Mouse (Mus musculus): ENCODE results near the gene Srbd1.
A peak's percentile ranks its signal among the peaks of the same experiment; 100 is the strongest.

The Srbd1 gene

DNA sequence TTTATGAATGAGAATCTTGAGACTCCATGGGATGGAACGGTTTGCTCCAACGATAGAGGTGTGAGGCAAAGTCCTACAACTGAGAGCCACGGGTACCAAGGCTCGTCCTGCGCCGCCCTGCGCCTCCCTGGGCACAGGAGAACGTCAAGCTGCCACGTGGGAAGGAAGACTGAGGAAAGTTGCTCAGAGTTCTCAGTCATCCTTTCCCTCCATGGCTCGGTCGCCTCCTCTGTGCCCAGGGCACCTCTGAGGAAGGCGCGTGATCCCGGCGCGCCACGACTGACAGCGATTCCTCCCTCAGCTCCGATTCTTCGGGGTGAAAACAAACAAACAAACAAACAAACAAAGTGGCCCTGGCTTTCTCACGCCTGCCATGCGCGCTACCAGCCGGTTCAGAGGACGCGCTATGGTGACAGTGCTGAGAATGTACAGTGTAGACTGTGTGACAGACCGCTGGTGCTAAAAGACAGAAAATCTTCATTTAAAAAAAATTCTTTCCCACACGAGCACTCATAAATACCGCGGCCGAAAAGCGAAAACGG, 367 bp downstream of the Srbd1 start:
- DNase-seq (ENCODE audit: low spot score): no peak

DNA sequence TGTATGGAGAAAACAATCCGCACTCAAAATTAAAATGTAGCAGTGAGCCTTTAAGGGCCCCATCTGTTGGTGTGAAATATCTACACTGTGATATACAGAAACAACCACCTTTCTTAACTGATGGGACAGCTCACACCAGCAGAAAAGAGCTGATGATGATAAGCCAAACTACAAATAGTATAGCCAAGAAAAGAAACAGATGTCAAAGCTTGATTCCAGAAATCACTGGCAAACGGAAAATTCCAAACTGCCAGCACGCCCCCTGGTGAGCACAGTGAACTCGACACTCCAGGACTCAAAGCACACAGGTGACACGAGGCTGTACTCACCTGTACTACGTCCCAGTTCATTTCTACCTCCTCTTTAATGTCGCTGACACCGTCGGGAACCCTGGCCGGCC, 9.1 kb downstream of the Srbd1 start:
- no peak for DNase-seq (ENCODE audit: low spot score)

DNA sequence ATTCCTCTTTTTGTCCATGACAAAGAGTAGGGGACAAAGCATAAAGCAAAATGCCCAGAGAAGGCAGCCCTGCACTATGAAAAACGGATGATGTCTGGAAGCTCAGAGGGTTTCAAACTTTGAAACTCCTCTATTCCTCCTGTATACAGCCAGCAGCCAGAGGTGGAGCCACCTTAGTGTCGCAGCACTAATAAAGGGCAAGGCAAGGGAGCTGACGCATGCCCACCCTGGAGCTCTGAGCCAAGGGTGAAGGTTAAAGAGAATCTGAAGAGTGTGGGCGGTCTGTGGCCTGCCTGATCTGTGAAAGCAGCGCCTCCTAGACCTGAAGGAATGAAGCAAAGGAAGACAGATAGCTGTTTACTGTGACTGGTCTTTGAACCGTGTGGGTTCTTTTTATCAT, 10.5 kb downstream of the Srbd1 start:
- no peak for DNase-seq (ENCODE audit: low spot score)

DNA sequence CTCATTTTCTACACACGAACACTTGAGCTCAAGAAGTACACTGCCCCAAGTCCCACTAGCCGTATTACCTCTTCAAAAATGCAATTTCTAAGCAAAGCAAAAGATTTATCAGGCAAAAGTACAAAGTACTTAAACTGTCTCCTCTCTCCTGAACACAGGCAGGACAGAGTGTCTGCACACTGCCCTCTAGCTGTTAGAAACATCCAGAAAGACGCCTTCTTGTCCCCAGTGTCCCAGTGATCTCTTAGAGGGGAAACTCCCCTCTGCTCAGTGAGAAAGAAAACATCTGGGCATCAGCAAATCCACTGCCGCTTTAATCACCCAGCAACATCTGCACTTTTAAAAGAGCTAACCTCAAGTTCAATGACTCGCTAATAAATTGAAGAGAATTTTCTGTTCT, 12.4 kb downstream of the Srbd1 start:
- DNase-seq (ENCODE audit: low spot score): no peak

DNA sequence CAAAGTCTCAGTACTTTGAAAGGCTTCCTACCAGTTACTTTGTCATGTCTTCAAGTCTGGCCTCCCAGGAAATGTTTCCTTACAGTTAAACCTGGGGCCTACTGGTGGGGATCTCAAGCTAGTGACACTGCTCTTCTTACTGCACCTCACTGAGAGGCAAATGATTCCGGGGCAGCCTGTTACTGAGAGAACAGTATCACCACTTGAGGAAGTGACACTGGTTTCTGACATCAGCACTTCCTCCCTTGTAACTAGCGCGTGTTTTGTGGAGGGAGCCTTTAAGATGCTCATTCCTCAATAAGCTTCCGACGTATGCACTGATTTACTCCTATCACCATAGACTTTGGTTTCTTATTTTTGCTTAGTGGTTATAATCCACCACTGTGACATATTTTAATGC, 16.8 kb downstream of the Srbd1 start:
- no peak for DNase-seq (ENCODE audit: low spot score)

DNA sequence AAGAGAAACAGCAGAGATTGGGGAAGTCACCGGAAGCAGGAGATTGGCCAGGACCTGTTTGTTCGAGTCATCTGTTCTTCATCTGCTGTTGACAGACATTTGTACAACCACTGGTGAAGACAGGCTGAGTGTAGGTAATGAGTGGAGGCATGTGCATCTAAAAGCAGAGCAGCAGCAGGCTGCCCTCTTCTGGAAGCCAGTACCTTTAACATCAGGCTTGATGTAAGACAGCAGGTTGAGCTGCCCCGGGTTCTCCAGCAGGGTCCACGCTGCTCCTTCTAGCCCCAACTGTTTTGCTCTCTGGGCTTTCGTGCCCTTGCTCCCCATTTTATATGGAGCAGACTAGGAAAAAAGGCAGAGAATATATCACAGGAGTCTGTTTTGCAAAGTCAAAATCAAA, 19.1 kb downstream of the Srbd1 start:
- DNase-seq (ENCODE audit: low spot score): no peak

DNA sequence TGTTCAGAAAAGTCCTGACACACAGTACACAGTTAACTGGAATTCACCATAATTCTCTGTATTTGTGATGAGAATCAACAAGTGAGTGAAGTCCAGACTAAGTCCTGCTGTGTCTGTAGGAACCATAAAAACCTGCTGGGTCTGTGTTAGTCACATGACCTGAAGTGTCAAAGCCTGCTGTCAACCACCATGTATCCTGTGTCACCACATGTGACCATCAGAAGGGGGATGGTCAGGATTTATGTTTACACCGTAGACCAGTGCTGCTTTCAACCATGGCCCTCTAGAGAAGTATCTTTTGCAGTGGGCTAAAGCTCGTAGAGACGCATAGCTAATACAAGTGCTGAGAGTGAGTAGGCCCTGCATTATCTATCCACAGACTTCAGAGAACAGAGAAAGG, 21.8 kb downstream of the Srbd1 start:
- no peak for DNase-seq (ENCODE audit: low spot score)

DNA sequence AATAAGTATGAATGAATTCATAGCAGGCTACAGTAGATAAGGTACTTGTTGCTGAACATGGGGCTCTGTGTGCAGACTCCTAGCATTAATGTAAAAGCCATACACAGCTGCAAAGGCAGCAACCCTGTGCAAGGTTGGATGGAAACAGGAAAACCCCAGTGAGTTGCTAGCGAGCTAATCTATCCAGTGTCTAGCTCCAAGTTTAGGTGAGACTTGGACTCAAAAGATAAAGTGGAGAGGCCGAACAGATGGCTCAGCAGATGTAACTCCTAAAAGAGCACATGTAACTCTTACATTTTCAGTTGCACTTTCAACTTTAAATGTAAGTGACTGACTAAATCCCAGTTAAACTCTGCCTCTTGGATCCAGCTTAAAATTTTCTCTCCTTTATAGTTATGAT, 48.1 kb downstream of the Srbd1 start:
- DNase-seq (ENCODE audit: low spot score): no peak

DNA sequence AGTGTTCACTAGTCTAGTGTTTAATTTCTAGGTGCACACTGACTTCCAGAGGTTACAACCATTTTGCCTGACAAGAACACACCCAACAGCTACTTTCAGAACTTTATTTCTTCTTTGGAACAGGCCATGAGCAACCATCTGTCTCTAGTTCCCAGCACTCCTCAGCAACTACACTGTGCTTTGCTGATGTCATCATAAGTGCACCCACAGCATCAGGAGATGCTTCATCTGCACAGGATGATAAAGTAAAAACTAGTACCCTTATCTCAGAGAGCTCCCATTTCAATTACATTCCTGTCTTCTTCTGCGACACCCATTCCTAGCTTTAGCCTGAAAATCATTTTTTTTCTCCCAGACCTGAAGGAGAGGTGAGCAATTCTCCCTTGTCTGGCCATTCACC, 51.9 kb downstream of the Srbd1 start:
- no peak for DNase-seq (ENCODE audit: low spot score)

DNA sequence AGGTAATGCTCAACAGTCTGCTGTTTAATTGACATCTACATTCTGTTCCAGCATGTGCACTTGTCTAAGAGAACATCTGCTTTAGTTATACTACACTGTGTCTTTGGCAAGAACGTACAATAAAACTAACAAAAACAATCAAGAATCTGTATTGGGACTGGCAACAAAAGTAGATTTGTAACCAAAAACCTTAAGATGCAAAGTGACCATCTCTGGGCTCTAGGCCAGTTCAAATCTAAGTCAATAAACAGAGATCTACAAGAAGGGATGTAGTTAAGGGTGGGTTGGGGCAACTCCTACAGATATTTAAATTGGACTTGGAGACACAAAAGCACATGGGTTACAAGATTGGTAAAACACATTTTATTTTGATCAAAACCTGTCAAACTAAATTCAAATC, 53.3 kb downstream of the Srbd1 start:
- no peak for DNase-seq (ENCODE audit: low spot score)

DNA sequence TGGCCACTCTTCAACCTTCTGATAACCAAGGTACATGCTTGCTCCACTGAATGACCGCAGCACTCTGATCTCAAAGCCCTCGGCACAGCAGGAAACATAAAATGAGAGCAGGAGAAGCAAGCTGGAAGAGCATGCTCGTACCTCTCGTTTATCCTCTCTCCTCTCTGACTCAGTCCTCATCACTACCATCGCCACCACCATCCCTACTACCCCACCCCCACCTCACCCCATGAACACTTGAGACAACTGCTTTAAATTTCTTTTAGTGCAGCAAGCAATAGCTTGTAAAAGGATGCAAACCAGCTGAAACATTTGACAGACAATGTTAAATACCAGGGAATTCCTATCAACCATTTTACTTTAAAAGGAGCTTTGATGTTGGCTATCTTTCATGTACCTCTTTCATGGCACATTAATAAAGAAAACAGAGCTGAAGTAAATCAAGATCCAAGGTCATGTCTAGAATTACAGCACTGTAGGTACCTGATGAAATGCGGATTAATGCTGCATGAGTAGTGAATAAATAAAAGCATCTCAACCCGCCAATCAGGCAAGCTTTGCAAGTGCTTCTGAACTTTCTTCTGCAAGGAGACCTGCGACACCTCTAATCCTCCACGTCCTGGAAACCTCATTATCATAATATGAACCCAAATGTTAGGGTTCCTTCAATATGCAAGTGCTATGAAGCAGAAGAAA, 54.9 kb downstream of the Srbd1 start:
- no peak for DNase-seq (ENCODE audit: low spot score)

DNA sequence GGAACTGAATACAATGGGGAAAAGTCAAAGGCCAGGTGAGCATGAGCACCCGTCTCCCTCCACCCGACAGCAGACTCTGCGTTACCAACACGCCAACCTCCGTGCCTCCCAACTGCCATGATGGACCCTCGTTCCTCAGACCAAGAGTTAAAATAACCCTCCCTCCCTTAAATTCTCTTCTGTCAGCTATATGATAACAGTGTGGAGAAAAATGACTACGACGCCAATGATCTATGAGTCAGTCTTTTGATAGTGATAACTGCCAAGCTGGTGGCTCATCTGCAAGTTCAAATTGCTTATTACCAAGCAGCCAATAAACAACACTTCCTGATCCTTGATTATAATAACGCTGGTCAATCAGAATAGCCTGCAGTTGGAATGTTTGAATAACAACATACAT, 57.1 kb downstream of the Srbd1 start:
- no peak for DNase-seq (ENCODE audit: low spot score)

DNA sequence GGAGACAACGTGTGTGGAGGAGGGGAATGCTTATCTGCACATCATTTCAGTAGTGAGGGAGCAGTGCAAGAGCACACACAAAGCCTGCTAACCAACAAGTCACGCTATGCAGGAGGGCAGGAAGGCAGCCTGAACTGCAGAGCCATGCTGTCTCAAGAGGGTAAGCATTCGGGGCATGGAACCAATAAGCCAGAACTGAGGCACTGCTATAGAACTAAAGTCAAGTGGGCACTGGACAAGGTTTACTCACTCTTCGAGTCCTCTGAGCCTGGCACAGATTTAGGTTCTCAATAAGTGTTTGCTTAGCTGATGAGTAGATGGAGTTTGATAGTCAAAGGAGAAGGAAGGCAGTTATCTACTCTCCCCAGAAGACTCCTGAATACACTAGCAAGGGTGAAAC, 58.8 kb downstream of the Srbd1 start:
- DNase-seq (ENCODE audit: low spot score): no peak

DNA sequence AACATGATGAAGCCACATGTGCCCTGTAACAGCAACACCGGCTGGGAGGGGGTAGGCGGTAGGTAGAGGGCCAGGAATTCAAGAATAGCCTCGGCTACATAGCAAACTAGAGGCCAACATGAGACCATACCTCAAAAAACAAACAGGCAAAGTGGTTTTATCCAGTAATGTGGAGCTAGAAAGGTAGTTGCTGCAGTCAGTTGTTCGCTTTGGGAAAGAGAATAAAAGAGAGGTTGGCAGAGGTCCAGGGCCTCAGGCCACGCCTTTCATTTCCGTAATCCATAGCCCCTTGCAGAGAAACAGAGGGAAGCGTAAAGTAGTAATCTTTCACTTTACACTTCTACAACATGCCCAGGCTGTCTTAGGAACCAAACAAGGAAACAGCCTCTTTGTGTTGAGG, 61.8 kb downstream of the Srbd1 start:
- no peak for DNase-seq (ENCODE audit: low spot score)

DNA sequence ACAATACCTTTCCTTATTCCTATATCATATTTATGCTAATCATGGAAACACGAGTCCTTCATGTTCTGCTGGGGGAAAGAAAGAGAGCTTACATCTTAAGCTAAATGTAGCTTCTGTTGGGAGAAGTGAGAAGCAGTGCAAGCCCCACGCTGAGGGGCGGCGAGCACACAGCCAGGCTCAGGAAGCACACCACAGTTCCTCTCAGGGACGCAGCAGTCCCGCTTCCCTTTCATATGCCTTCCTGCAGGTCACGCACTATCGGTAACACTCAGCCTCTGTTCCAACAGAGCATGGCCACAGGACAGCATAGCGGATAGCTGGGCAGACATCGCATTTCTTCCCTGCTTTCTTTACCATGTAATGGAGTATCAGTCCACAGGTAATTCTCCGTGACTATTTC, 66.9 kb downstream of the Srbd1 start:
- DNase-seq (ENCODE audit: low spot score): no peak

DNA sequence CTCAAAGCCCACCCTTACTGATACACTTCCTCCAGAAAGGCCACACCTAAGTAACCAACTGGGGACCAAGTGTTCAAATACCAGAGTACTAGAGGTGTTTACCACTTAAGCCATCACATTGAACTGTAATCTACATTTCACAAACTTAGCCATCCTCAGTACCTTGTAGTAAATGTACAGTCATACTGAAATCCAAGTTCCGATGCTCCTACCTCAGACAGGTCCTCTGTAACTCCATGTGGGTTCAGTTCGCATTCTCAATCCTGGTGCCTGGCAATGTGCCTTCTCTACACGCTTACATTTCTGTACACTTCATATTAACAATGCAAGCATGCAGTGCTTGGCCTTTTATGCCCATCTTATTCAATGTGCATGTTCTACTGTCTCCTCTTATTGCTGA, 77.5 kb downstream of the Srbd1 start:
- DNase-seq (ENCODE audit: low spot score): no peak

DNA sequence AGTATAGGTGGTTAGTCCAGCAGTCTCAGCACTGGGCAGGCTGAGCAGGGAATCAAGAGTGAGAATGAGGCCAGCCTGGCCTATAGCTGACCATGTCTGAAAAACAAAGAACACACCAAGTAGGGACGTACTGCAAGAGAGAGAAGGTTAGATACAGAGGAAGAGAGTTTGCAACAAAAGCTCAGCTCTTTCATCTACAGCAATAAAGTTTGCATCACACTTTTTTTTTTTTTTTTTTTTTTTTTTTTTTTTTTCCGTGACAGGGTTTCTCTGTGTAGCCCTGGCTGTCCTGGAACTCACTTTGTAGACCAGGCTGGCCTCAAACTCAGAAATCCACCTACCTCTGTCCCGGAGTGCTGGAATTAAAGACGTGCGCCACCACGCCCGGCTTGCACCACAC, 79.1 kb downstream of the Srbd1 start:
- DNase-seq (ENCODE audit: low spot score): no peak

DNA sequence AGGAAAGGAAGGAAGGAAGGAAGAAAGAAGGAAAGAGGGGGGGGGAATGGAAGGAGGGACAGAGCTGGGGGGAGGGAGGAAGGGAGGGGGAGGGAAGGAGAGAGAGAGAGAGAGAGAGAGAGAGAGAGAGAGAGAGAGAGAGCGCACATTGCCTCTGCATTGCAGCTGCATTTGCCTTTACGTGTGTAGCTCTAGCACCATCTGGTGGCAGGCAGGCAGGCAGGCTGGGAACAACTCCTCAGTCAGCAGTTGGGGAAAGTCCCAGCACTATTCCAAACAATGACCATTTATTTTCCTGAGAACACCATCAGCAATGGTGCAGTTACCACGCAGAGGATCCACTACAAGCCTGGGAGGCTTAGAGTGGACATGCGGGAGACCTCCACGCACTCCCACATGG, 81.5 kb downstream of the Srbd1 start:
- DNase-seq (ENCODE audit: low spot score): peak; percentile 24

DNA sequence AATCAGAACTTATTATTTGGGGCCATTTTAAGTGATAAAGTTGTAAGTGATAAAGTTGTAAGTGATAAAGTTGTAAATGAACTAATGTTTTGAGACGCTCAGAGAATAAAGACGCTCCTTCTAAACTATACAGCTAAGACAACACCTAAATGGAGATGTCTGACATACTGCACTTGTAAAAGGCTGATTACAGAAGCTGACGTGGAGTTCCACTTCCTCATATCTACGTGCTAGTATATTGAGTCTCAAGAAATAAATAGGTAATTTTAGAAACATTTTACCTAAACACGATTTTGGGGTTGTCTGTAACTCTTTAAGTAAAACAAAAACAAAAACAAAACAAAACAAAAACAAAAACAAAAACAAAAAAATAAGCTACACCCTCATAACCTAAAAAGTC, 84.1 kb downstream of the Srbd1 start:
- no peak for DNase-seq (ENCODE audit: low spot score)

DNA sequence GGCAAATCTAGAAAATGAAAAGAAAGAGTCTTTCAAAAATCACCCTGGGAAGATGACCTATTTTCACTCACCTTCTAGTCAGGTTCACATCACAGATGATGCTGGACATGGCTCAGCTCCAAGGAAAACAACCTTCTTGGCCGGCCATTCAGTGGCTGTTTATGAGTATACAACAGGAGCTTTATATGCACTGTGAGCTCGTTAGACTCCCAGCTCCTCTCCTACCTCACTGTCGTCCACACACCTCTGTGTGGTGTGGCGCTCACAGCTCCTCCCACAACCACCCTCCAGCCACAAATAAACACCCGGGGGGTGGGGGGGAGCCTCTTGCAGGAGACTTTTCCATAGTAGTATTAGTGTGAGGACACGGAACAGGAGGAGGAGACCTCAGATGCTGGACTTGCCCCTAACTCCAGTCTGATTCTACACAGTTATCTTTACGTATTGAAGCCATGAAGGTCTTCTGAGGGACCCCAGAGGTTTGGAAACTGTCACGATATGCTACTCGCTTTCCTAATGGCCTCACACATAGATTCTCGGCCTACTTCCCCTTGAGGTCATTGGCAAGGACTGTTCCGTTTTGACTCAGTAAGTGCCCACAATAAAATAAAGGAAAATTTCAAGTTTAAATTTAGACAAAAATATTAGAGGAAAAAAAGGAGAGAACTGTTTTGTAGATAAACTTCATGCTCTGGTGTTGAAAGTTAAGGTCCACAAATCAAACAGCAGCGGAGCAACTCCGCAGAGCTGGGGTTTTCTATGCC, 104.6 kb downstream of the Srbd1 start:
- no peak for DNase-seq (ENCODE audit: low spot score)

DNA sequence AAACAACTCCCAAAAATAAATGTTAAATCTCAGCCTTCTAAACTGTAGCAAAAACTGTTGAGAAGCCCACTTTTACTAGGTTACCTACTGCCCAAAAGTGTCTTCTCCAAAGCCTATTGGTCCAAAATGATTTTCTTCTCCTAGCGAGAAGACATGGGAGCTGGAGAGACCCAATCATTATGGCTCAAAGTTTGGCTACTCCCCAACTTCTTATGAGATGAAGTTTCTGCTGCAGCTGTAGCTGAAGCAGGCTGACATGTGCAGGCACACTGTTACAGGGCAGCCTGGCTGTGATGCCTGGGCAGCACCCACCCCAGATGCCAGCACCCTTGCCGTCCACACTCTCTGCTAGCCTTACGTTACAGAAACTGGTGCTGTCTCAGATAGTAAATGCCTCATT, 105.2 kb downstream of the Srbd1 start:
- no peak for DNase-seq (ENCODE audit: low spot score)

DNA sequence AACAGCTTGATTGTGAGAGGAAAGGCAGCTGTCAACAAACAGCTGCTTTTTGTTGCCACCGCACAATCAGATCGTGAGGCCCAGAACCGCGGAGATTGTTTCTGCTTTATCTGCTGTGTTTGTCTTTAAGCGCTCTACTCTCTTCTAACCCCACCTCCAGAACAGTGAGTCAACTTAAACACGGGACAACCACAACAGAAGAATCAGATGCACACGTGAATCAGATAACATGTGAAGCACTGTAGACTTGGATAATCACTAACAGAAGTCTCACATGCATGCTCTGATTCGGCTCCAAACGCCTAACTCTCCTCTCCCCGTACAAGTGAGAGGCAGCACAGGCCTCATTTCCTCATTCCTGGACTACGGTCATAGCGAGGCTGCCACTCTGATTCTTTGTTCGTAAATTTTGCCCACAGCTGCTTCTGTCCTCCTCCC, 106.7 kb downstream of the Srbd1 start:
- peak; percentile 17 for DNase-seq (ENCODE audit: low spot score)

DNA sequence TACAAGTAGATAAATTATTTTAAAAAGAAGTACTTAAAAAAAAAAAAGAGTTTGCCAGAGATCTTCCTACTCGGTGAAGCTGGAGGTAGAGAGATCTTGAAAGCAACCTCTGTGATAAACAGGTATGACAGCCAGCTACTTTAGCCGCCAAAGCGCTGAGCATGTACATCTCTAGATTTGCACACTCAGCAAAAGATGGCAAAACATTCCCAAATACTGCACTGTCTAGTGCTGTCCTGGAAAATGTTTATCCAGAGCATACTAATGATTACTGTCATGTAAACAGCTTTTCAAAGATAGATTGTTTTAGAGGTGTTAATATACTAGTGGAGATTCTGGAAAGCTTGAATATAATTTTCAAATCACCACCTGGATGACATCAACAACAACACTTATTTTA, 109.4 kb downstream of the Srbd1 start:
- DNase-seq (ENCODE audit: low spot score): no peak

DNA sequence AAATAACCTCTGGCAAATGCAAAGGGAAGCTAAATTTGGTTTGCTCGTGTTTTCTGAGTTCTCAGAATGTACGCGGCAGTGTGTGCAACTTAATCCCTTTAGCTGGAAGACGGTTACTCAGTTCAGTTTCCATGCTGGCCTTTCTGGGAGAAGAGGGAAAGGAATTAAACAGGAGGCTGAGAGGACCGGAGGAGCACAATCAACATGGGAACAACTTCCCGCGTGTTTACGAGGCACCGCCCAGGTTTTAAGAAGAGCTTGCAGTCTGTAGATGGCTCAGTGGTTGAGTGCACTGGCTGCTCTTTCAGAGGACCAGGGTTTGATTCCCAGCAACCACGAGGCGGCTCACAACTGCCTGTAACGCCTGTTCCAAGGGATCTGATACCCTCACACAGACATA, 109.8 kb downstream of the Srbd1 start:
- no peak for DNase-seq (ENCODE audit: low spot score)
